Mouse (Mus musculus): ENCODE data around the gene Ehmt1.

The Ehmt1 gene

DNA sequence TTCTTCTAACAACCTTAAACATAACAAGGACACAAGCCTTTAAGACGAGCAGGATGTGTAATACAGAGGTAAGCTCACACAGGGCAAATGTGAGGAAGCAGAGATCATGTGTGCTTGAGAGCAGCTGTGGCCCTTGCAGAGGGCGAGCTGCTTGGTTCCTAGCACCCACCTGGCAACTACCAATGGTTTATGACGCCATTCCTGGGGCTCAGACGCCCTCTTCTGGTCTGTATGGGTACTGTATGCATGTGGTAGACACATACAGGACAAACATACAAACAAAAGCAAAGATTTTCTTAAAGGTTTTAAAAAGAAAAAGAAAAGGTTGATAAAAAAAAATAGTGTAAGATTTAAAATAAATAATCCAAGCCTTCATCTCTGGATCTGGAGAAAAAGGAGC is 138.2 kb downstream of the Ehmt1 start:
- TF ChIP-seq GATA4 (IDR thresholded peaks at IDR 0.05; ENCODE audit: insufficient replicate concordance, low read length): no peak

DNA sequence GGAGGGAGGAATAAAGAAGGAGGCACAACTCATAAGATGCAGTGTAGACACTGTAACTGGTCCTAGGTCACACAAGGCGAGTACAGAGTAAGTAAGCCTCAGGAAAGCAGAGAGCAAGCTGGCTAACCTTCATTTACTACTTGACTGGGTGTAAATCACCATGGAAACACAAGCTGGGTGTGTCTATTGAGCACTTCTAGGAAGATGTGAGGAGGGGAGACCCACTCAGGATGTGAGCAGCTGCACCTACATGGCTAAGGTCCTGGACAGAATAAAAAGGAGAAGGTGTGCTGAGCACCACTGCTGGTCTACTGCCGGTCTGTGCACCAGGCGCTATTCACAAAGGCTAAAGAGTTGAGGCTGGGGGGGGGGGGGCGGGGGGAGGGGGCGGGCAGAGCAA is 142.6 kb downstream of the Ehmt1 start:
- TF ChIP-seq GATA4 (IDR thresholded peaks at IDR 0.05; ENCODE audit: insufficient replicate concordance, low read length): no peak

DNA sequence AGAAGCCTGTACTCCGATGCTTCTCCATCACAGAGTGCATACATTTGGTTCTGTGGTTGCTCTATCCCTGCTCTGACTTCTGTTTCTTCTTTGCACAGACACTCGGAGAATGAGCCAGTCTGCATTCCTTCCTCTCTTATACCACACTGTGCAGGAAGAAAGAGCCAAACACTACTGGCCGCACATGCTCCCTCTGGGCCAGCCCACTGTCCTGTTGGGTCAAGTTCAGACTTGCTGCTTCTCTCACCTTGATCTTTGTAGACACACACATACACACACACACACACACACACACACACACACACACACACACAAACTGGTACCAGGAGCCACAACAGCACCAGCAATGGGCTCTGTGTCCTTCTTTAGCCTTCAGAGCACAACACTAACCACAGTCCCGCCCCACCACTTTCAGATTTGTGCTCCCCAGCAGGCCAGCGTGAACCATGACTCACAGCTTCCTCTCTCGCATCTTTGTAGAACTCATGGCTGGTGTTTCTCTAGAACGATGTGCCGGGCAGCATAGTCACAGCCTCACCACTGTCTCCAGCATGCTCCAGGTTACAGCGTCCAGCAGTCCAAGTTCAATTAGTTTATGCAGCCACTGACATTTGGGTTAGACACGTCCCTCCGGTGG is 143.3 kb downstream of the Ehmt1 start:
- no peak for TF ChIP-seq GATA4 (IDR thresholded peaks at IDR 0.05; ENCODE audit: insufficient replicate concordance, low read length)

DNA sequence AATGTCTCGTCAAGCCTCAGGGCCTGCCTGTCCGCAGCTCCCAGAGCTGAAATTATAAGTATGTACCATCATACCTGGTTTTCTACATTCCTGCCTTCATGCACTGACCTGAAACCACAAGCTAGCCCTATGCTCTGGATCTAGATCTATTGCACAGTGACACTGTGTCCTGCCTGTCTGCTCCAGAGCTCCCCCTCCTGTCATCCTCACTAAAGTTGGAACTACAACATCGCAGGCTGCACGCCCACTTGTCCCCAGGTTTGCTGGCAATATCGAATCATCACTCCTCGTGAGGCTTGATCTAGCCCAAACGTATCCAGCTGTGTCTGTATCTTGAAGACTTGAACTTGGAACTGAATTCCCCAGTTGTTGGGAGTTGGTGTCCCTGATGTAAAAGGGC is 144.6 kb downstream of the Ehmt1 start:
- no peak for TF ChIP-seq GATA4 (IDR thresholded peaks at IDR 0.05; ENCODE audit: insufficient replicate concordance, low read length)

DNA sequence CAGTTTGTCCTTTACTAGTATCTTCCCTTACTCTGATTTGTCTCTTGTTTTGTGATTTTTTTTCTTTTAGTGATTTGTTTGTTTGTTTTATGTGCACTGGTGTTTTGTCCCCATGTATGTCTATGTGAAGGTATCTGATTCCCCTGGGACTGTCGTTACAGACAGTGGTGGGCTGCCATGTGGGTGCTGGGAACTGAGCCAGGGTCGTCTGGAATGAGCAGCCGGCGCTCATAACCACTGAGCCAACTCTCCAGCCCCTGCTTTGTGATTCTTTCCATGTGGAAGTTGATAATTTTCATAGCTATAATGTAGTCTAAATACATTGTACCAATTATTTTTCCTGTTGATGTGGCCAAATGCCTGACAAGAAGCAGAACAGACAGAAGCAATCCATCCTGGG is 148.6 kb downstream of the Ehmt1 start:
- TF ChIP-seq GATA4 (IDR thresholded peaks at IDR 0.05; ENCODE audit: insufficient replicate concordance, low read length): no peak

DNA sequence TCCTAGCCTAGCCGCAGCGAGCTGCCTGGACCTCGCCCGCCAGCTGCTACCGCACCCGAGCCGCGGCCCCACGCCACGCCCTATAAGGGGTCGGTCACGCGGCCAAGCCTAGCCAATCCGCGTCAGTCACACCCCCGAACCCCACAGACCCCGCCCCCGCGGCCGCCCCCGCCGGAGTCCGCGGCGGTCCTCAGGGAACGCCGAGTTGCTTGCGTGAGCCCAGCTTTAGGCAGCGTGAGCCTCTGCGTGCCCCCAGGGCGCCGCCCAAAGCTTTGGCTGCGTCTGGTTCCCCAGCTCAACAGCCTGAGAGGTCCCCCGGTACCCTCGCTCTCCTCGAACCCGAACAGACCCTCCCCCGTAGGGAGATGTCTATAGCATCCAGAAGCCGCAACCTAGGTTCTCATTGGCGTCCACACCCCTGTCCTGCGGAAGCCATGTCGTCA is 156.3 kb downstream of the Ehmt1 start, which contains the start of gene Cacna1b:
Gene Cacna1b (minus strand): TSS at position 38 of the 443 bp plus-strand sequence.
- TF ChIP-seq GATA4 (IDR thresholded peaks at IDR 0.05; ENCODE audit: insufficient replicate concordance, low read length): no peak

- no peak for TF ChIP-seq GATA4 (IDR thresholded peaks at IDR 0.05; ENCODE audit: insufficient replicate concordance, low read length)
These were observed 156.9 kb downstream of the Ehmt1 start for GRCm38 (mm10) chr2:24762446-24762960.

- TF ChIP-seq GATA4 (IDR thresholded peaks at IDR 0.05; ENCODE audit: insufficient replicate concordance, low read length): no peak
These were observed 157.4 kb downstream of the Ehmt1 start for GRCm38 (mm10) chr2:24761923-24762445.

- TF ChIP-seq GATA4 (IDR thresholded peaks at IDR 0.05; ENCODE audit: insufficient replicate concordance, low read length): no peak
These were observed 164.1 kb downstream of the Ehmt1 start for GRCm38 (mm10) chr2:24755276-24755675.

DNA sequence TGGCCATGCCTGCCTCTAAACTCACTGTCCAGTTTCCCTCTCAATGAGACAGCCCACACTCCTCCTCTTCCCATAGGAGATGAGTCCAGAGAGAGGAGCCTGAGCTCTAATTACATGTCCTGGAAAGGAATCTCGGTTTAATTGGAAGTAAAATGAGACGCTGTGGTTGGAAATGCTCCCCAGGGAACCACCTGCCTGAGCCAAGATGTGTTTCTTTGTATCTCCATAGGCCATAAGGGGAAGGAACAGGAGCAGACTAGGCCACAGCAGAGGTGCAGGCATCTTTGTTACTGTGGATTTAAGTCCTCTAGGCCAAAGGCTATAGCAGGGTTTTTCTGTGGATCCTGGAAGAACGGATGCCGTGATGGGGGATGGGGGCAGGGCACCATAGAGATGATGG is 166.8 kb downstream of the Ehmt1 start:
- TF ChIP-seq GATA4 (IDR thresholded peaks at IDR 0.05; ENCODE audit: insufficient replicate concordance, low read length): no peak

- no peak for TF ChIP-seq GATA4 (IDR thresholded peaks at IDR 0.05; ENCODE audit: insufficient replicate concordance, low read length)
These were observed 169.4 kb downstream of the Ehmt1 start for GRCm38 (mm10) chr2:24750051-24750450.

- no peak for TF ChIP-seq GATA4 (IDR thresholded peaks at IDR 0.05; ENCODE audit: insufficient replicate concordance, low read length)
These were observed 171.5 kb downstream of the Ehmt1 start for GRCm38 (mm10) chr2:24747878-24748277.
